Mouse (Mus musculus) erythroblast, embryonic 14.5 days (primary cell): ENCODE results near the gene H2al1h.
"Not testable (repeated sequence)": the region's sequence is repeated elsewhere in the genome, so short reads cannot be mapped to it uniquely, and the experiment has no call there.

Source experiments
- GATA1 ChIP-seq: IDR thresholded peaks from 2 replicates; pipeline ENCODE4 v1.6.1; 2012; ENCODE audit warnings: low read length, inconsistent platforms, mixed read lengths
- TAL1 ChIP-seq: IDR thresholded peaks from 3 replicates; pipeline ENCODE4 v1.6.1; 2012; ENCODE audit warnings: low read length, inconsistent platforms, mixed read lengths

DNA sequence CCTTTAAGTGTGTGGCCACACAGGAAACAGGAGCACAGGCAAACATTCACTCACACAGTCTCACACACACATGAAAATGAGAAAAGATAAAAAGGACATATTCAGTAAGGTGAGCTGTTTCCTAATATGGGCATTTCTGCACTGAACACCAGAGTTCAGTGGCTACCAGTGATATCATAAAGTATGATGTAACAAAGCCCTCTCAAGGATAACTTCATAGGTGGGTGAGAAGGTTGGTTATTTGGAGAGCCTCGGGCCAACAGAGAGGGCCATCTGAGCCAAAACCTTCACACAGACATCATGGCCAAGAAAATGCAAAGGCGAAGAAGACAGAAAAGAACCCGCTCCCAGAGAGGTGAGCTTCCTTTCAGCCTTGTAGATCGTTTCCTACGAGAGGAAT is 3.1 kb downstream of the H2al1h start, which contains the start of gene H2al1i:
- TF ChIP-seq TAL1, GATA1: not testable (repeated sequence)
